Mouse (Mus musculus) embryonic fibroblast, embryonic 13.5 days (primary cell): Measurements from ENCODE around the gene Mospd2. TPM values are rescaled to one million over a fixed set of nuclear protein-coding genes. Genes with fewer than 3 reads are reported as not detected.

Source experiments
- H3K27ac ChIP-seq: 2 replicates; pipeline ENCODE4 v1.5.1; 2012; ENCODE audit warnings: low read length, control low read depth, inconsistent platforms; ENCODE audit not compliant: insufficient read depth
- H3K4me1 ChIP-seq: 2 replicates; pipeline ENCODE4 v1.6.1; 2011; ENCODE audit warnings: low read length; ENCODE audit not compliant: control insufficient read depth, insufficient read depth
- H3K4me3 ChIP-seq: 2 replicates; pipeline ENCODE4 v1.5.1; 2011; ENCODE audit warnings: mild to moderate bottlenecking, control low read depth, low read length; ENCODE audit not compliant: insufficient read depth
- CTCF ChIP-seq: IDR thresholded peaks from 2 replicates; pipeline ENCODE4 v1.5.1; 2011; ENCODE audit warnings: mild to moderate bottlenecking, control low read depth, low read length, moderate library complexity, borderline replicate concordance; ENCODE audit not compliant: insufficient read depth
- POLR2A ChIP-seq: IDR thresholded peaks from 2 replicates; pipeline ENCODE4 v1.6.1; 2011; ENCODE audit warnings: low read depth, mild to moderate bottlenecking, control low read depth, low read length, moderate library complexity
- polyA plus RNA-seq: library from polyadenylated mRNA; stranded (reverse); fragments of >200 nt; gene quantifications from 2 replicates; pipeline ENCODE4 v1.2.4, GENCODE M21; 2011; ENCODE audit warnings: low read depth; ENCODE audit not compliant: missing spikeins, insufficient read length

The Mospd2 gene
- polyA plus RNA-seq, 1 experiment: 36.8 TPM

DNA sequence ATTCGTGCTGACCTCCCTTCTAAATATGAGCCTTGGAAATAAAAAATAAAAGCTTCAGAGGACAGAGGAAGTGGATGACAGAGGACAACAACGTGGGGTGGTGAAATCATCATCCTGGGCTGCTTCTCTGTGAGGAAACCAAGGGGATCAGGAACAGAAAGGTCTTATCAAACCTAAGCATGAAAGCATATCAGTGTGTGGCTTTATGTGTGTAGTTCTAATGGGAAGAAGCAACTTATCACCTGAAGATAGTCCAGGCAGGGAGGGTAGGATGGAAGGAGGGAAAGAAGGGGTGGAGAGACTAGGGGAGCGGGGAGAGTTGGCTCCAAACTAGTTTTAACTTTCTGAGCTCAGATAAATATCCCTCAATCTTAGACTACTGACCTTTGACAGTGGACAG lies 67.2 kb downstream of the Mospd2 start:
- TF ChIP-seq CTCF (no peak), POLR2A (no peak)
- Histone ChIP-seq H3K4me3 (no peak overlapping the region), H3K4me1 (no peaks in the 10 kb centered on the region), H3K27ac (no peak overlapping the region)

DNA sequence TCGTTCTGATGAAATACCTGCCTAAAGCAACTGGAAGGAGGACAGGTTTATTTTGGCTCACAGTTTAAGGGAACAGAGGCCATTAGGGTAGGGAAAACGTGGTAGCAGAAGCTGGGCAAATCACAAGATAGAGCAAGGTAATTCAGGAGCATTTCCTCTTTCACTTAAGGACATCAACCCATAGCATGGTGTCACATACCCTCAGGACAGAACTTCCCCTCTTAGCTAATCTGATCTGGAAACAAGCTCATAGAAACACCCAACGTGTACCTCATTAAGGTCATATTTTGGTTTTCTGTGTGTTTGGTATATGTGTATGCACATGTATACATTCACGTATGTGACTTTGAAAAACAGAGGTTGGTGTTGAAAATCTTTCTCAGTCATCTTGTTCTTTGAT lies 68.0 kb downstream of the Mospd2 start:
- no peak for TF ChIP-seq POLR2A
- no peak for TF ChIP-seq CTCF

DNA sequence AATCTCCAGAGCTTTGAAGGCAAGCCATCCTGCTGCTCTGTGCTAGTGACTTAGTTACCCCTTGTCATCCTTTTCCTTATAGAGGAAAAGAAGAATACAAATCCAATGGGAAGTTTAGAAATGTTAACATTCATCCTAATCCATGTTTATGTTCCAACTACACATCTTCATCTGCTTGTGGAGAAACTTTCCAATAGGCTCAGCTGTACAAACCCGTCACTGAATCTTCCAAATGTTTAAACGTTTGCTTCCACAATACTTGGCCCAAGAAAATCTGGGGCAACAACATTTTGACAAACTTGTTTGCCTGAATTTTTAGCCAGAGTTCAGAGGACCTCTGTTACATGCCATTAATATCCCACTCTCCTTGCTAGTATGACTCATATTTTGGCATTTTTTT lies 78.3 kb downstream of the Mospd2 start:
- Histone ChIP-seq H3K4me3 (no peak overlapping the region), H3K4me1 (no peaks in the 10 kb centered on the region), H3K27ac (no peak overlapping the region)
- no peak for TF ChIP-seq CTCF
- TF ChIP-seq POLR2A: no peak

More for the DNA sequence above, 68.0 kb downstream of the Mospd2 start:
- H3K4me1 ChIP-seq: no peaks in the 10 kb centered on the region
- H3K4me3 ChIP-seq: no peak overlapping the region
- no peak overlapping the region for H3K27ac ChIP-seq

DNA sequence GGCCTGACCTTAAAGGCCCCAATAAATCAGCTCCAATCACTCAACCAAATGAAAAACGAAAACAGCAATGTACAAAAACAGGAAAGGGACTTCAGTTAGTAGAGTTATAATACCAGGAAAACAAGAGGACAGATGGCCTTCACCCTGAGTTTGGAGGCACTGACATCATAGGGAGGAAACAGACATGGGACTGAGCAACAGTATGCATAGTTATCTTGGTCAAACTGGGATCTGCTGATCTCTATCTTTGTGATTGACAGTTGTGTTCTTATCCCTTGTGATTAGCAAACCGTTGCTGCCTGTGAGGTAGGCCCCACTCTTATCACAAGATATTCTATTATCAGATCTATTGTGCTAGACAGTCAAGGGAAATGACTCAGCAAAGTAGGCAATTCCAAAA lies 80.4 kb downstream of the Mospd2 start:
- H3K27ac ChIP-seq: no peak overlapping the region
- TF ChIP-seq POLR2A: no peak
- TF ChIP-seq CTCF: no peak
- no peaks in the 10 kb centered on the region for H3K4me1 ChIP-seq
- no peak overlapping the region for H3K4me3 ChIP-seq

DNA sequence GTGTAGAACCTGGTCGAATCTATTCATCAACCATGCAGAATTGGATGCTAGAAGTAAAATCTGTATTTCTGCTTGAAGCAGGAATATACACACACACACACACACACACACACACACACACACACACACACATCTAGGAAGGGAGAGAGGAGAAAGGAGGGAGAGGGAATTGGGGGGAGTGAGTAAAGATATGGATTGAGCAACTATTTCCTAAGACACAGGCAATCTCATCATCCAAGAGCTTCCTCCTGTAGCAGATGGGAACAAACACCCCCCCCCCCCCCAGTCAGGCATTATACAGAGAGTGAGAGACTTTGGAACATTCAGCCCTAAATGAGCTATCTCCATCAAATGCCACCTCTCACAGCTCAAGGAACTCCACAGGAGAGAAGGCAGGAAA lies 93.9 kb downstream of the Mospd2 start:
- Histone ChIP-seq H3K4me1 (no peaks in the 10 kb centered on the region), H3K4me3 (no peak overlapping the region), H3K27ac (no peak overlapping the region)
- no peak for TF ChIP-seq POLR2A
- TF ChIP-seq CTCF: no peak

Other genes starting within 250 kb of the Mospd2 start
- gene Fancb, start 217 bp upstream of the Mospd2 start, polyA plus RNA-seq: 7.0 and 7.9 TPM in 2 replicates
- not detected in 2 replicates for gene Gm17604, start 24.5 kb upstream of the Mospd2 start, polyA plus RNA-seq